Mouse (Mus musculus) lung, postnatal 0 days (tissue): ENCODE results near the gene Sgms1. TPM values are rescaled to one million over a fixed set of nuclear protein-coding genes. Genes with fewer than 3 reads are reported as not detected.
A peak's percentile ranks its signal among the peaks of the same experiment; 100 is the strongest.

Experiments used
- ATAC-seq: fragments of 200-750 bp; cut with Nextera tagmentation; 2 replicates; pipeline ENCODE4 v1.8.0; 2017; ENCODE audit warnings: moderate library complexity
- DNase-seq: peaks from one replicate; pipeline ENCODE4 v3.0.0-alpha.2; 2016; ENCODE audit warnings: low spot score
- H3K27ac ChIP-seq: fragments of 300-500 bp; sonication (generic); 2 replicates; pipeline ENCODE4 v1.5.1; 2014; ENCODE audit warnings: antibody characterized with exemption, mild to moderate bottlenecking, low read length, mixed read lengths
- H3K27me3 ChIP-seq: fragments of 300-500 bp; sonication (generic); replicated peaks from 2 replicates; pipeline ENCODE4 v1.6.1; 2014; ENCODE audit warnings: low read length, mixed read lengths; ENCODE audit not compliant: insufficient read depth
- H3K36me3 ChIP-seq: fragments of 300-500 bp; sonication (generic); 2 replicates; pipeline ENCODE4 v1.6.1; 2014; ENCODE audit warnings: low read length, mixed read lengths; ENCODE audit not compliant: insufficient read depth
- H3K4me1 ChIP-seq: fragments of 300-500 bp; sonication (generic); 2 replicates; pipeline ENCODE4 v1.6.1; 2014; ENCODE audit warnings: antibody characterized with exemption, low read depth, low read length, mixed read lengths; ENCODE audit not compliant: insufficient read depth
- H3K4me2 ChIP-seq: fragments of 300-500 bp; sonication (generic); replicated peaks from 2 replicates; pipeline ENCODE4 v1.6.1; 2014; ENCODE audit warnings: low read depth, mild to moderate bottlenecking, low read length, moderate library complexity, mixed read lengths
- H3K4me3 ChIP-seq: fragments of 300-500 bp; sonication (generic); 2 replicates; pipeline ENCODE4 v1.5.1; 2014; ENCODE audit warnings: low read depth, low read length
- H3K9ac ChIP-seq: fragments of 300-500 bp; sonication (generic); replicated peaks from 2 replicates; pipeline ENCODE4 v1.6.1; 2014; ENCODE audit warnings: low read depth, mild to moderate bottlenecking
- H3K9me3 ChIP-seq: fragments of 300-500 bp; sonication (generic); 2 replicates; pipeline ENCODE4 v1.6.1; 2016; ENCODE audit warnings: low read length, mixed read lengths
- CTCF ChIP-seq: IDR thresholded peaks from 2 replicates; pipeline ENCODE4 v1.5.1; 2016; ENCODE audit warnings: antibody characterized with exemption, mild to moderate bottlenecking
- EP300 ChIP-seq: IDR thresholded peaks from 2 replicates; pipeline ENCODE4 v1.6.1; 2016; ENCODE audit warnings: antibody characterized with exemption, mild to moderate bottlenecking, control low read depth
- WGBS: fragments of 180-500 bp; shearing (Covaris S2); extraction: QIAGEN DNeasy Blood & Tissue Kit; methylation state at CpG from one replicate; pipeline ENCODE4 v1.1.7; 2014; 5-methylcytosine and 5-hydroxymethylcytosine counted together
- polyA plus RNA-seq: library from polyadenylated mRNA; unstranded; fragments of >200 nt; fragmentation: Nextera tagmentation; extraction: Ambion mirVana; gene quantifications from 2 replicates; pipeline ENCODE4 v1.2.1, GENCODE M21; 2015

Sgms1 gene
- polyA plus RNA-seq, 1 experiment from 2014 or later = 59.3 TPM

DNA sequence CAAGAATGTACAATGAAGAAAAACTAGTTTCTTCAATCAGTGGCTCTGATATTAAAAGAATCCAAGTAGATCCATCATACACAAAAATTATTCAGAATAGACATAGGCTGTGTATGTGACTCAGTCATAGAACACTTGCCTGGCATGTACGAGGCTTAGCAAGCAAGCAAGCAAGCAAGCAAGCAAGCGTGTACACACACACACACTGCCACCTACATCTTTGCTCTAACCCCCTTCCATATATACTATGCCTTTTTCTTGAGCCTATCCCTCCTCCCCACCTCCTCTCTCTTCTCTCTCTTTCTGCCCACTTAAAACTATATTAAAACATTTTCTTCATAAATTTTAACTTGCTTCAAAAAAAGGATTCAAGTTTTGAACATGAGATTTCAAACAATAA, 54.8 kb downstream of the Sgms1 start:
- no peaks in the 10 kb centered on the region for H3K36me3 ChIP-seq
- no peaks in the 10 kb centered on the region for H3K9me3 ChIP-seq
- H3K27ac ChIP-seq = no peak overlapping the region
- TF ChIP-seq CTCF = no peak
- no peak for TF ChIP-seq EP300
- 87% methylated on average over 2 of the region's 2 CpGs for WGBS
- no peak for DNase-seq
- H3K4me1 ChIP-seq = no peaks in the 10 kb centered on the region; the same call in 1 of the 2 replicates
- no peak overlapping the region for H3K4me2 ChIP-seq
- H3K27me3 ChIP-seq = 0 out of 2 replicates have a peak, but pooled peaks cover 4% of the 10 kb centered on the region
- H3K4me3 ChIP-seq = no peak overlapping the region
- no peak overlapping the region for H3K9ac ChIP-seq
- no peak for ATAC-seq

DNA sequence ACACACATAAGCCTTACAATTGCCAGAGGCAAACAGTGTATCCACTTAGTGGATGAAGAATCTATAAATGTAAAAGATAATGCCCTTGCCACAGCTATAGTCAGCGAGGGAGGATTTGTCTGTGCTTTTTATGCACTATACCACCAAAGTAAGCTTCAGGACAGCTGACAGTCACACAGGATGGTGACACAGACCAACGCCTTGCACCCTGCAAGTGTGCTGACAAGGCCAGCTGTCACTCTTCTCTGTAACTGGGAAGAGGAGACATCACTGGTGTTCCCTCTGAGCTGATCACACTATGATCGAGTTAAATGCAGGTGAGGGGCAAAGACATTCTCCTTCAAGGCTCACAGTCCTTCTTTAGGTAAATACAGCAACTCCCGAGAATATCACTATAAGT, 56.0 kb downstream of the Sgms1 start:
- Histone ChIP-seq H3K27me3 (0 out of 2 replicates have a peak, but pooled peaks cover 4% of the 10 kb centered on the region), H3K27ac (no peak overlapping the region), H3K4me2 (no peak overlapping the region), H3K9ac (no peak overlapping the region), H3K36me3 (no peaks in the 10 kb centered on the region), H3K4me3 (no peak overlapping the region), H3K4me1 (no peaks in the 10 kb centered on the region; the same call in 1 of the 2 replicates), H3K9me3 (no peaks in the 10 kb centered on the region)
- DNase-seq = no peak
- WGBS = 79% methylated on average over 4 of the region's 4 CpGs
- TF ChIP-seq EP300 (no peak), CTCF (no peak)
- ATAC-seq = no peak

DNA sequence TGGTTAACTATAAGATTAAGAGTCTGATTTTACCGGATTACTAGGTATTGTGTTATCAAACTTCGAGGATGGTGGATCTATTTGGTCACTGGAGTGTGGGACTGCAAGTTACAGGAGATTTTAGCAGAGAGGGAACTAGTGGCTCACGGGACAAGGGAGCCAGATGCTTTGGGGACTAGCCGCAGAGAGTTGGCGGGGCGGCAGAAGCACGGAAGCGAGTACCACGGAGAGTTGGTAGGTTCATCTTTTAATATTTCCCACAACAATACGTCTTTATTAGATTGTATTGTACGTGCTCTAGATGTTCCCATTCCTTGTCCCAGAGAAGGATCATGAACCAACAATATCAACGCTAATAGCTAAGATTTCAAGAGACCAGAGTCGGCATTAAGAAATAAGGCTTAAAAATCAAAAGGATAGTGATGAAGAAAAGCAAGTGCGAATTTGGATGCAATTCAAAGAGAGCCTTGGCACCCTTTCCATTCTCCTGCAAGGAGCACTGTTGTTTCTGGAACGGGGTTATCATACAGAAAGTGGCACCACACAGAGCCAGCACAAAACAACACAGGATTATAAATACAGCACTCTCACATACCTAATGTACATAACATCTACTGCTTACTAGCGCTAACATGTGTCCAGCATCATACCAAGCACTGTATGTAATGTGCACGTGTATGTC, 56.6 kb downstream of the Sgms1 start:
- ATAC-seq (no peak), DNase-seq (no peak)
- TF ChIP-seq CTCF = no peak
- no peaks in the 10 kb centered on the region for H3K36me3 ChIP-seq
- no peak overlapping the region for H3K4me3 ChIP-seq
- H3K27ac ChIP-seq = no peak overlapping the region
- no peak overlapping the region for H3K4me2 ChIP-seq
- 0 out of 2 replicates have a peak, but pooled peaks cover 4% of the 10 kb centered on the region for H3K27me3 ChIP-seq
- H3K4me1 ChIP-seq = no peaks in the 10 kb centered on the region; the same call in 1 of the 2 replicates
- no peak overlapping the region for H3K9ac ChIP-seq
- H3K9me3 ChIP-seq = no peaks in the 10 kb centered on the region
- 89% methylated on average over 17 of the region's 17 CpGs for WGBS

DNA sequence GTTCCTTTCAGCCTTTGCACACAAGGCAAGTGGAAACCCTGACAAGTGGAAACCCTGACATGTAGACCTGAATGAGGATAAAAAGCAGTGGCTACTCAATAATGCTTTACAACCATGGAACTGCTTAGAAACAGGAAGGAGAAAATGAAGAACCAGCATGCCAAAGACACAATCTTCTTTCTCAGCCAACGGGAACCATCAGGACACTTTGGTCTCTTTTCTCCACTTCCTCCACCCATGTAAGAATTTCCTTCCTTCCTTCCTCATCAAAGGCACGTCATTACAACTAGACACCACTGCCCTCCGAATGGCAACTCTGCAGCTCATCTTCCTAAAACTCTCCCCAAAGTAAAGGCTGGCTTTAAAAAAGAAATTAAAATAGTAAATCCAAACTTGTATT, 59.3 kb downstream of the Sgms1 start:
- no peak for ATAC-seq
- H3K27me3 ChIP-seq = no peaks in the 10 kb centered on the region
- H3K27ac ChIP-seq = no peak overlapping the region

DNA sequence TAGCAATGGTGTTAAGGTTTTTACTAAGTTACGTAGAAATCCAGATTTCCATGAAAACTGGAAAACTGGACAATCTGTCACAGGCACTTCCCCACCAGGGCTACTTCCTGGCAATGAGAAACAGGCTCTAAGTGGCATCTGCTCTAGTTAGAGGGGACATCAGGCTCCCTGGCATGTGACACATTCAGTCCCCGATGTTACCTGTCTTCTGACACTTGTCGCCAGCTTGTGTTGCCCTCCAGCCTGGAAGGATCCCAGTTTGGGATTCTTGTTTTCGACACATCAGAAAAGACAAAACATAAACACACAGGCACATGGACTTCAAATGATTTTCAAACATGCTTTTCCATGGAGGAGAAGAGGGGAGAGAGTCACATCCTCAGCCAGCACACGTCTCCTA, 60.0 kb downstream of the Sgms1 start:
- ATAC-seq (no peak), DNase-seq (no peak)
- Histone ChIP-seq H3K4me2 (no peak overlapping the region), H3K27me3 (no peaks in the 10 kb centered on the region), H3K4me3 (no peak overlapping the region), H3K4me1 (peaks cover 7% of the 10 kb centered on the region; the same call in 1 of the 2 replicates), H3K9ac (no peak overlapping the region), H3K9me3 (no peaks in the 10 kb centered on the region), H3K36me3 (no peaks in the 10 kb centered on the region), H3K27ac (no peak overlapping the region)
- no peak for TF ChIP-seq CTCF
- no peak for TF ChIP-seq EP300
- WGBS = 79% methylated on average over 5 of the region's 5 CpGs

More for the DNA sequence above, 59.3 kb downstream of the Sgms1 start:
- Histone ChIP-seq H3K9ac (no peak overlapping the region), H3K4me1 (peaks cover 7% of the 10 kb centered on the region; the same call in 1 of the 2 replicates), H3K36me3 (no peaks in the 10 kb centered on the region), H3K4me2 (no peak overlapping the region), H3K9me3 (no peaks in the 10 kb centered on the region), H3K4me3 (no peak overlapping the region)
- DNase-seq = no peak
- TF ChIP-seq EP300 (0 out of 2 replicates have a peak, but pooled peaks have one; percentile 45), CTCF (no peak)
- 45% methylated on average over 3 of the region's 3 CpGs for WGBS

DNA sequence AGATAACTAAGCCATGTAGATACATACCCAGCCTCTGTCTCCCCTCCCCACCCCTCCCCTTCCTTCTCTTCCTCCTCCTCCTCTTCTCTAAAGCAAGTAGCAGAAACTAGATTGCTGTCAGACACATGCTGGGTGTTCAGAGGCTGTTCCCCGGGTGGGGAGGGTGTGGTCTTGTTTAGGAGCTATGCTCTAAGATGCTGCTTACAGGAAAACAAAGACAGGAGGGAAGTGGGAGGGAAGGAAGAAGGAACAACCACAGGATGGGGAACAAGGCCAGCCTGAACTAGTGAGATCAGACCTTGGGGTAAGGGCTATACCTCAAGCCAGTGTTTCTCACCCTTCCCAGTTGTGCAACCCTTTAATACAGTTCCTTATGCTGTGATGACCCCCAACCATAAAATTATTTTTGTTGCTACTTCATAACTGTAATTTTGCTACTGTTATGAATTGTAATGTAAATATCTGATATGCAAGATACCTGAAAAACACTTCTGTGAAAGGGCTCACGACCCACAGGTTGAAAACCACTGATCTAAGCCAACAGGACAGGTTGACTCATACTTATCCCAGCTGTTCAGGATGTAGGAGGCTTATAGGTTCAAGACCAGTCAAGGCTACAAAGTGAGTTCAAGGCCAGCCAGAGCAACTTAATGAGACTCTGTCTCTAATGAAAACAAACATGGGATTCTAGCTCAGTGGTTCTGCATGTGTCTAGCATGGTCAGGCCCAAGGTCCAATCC, 61.3 kb downstream of the Sgms1 start:
- no peak for ATAC-seq
- Histone ChIP-seq H3K36me3 (no peaks in the 10 kb centered on the region), H3K9me3 (no peaks in the 10 kb centered on the region), H3K4me2 (no peak overlapping the region), H3K4me1 (peaks cover 7% of the 10 kb centered on the region; the same call in 1 of the 2 replicates), H3K27ac (no peak overlapping the region), H3K27me3 (no peaks in the 10 kb centered on the region), H3K4me3 (no peak overlapping the region), H3K9ac (no peak overlapping the region)
- WGBS = 25% methylated on average over 2 of the region's 2 CpGs
- TF ChIP-seq CTCF (no peak), EP300 (peak; percentile 78)
- DNase-seq = peak; percentile 60
